Mouse (Mus musculus): ENCODE results near the gene Ephb2. TPM values are rescaled to one million over a fixed set of nuclear protein-coding genes. Genes with fewer than 3 reads are reported as not detected.

Ephb2 gene
- polyA plus RNA-seq, 1 experiment from 2014 or later = 5.8 TPM

GRCm38 (mm10) chr4:136690034-136690433 is 145.8 kb downstream of the Ephb2 start:
- no peak overlapping the region for H3K9ac ChIP-seq
- no peak for ATAC-seq (ENCODE audit: borderline replicate concordance, extremely low read depth, low FRiP score, low TSS enrichment)
- no peaks in the 10 kb centered on the region for H3K27me3 ChIP-seq
- H3K36me3 ChIP-seq = peaks cover 7% of the 10 kb centered on the region; the same call in 1 of the 2 replicates
- no peaks in the 10 kb centered on the region for H3K4me1 ChIP-seq
- WGBS = 82% methylated on average over 12 of the region's 12 CpGs
- H3K27ac ChIP-seq = no peak overlapping the region
- no peaks in the 10 kb centered on the region for H3K9me3 ChIP-seq
- H3K4me2 ChIP-seq = no peak overlapping the region
- no peak overlapping the region for H3K4me3 ChIP-seq

- Histone ChIP-seq H3K9me3 (no peaks in the 10 kb centered on the region), H3K4me3 (no peak overlapping the region), H3K4me2 (no peak overlapping the region), H3K27ac (no peak overlapping the region), H3K9ac (no peak overlapping the region), H3K4me1 (no peaks in the 10 kb centered on the region), H3K27me3 (no peaks in the 10 kb centered on the region), H3K36me3 (no peaks in the 10 kb centered on the region)
- WGBS = 59% methylated on average over 4 of the region's 4 CpGs
- ATAC-seq (ENCODE audit: borderline replicate concordance, extremely low read depth, low FRiP score, low TSS enrichment) = no peak
These were observed 147.7 kb downstream of the Ephb2 start for GRCm38 (mm10) chr4:136688113-136688512.

GRCm38 (mm10) chr4:136685431-136685869 is 150.3 kb downstream of the Ephb2 start:
- no peak overlapping the region for H3K9ac ChIP-seq
- no peaks in the 10 kb centered on the region for H3K36me3 ChIP-seq
- no peaks in the 10 kb centered on the region for H3K4me1 ChIP-seq
- no peak for ATAC-seq (ENCODE audit: borderline replicate concordance, extremely low read depth, low FRiP score, low TSS enrichment)
- 49% methylated on average over 10 of the region's 10 CpGs for WGBS
- H3K27me3 ChIP-seq = no peaks in the 10 kb centered on the region
- no peak overlapping the region for H3K4me2 ChIP-seq
- H3K9me3 ChIP-seq = no peaks in the 10 kb centered on the region
- no peak overlapping the region for H3K27ac ChIP-seq
- H3K4me3 ChIP-seq = no peak overlapping the region

GRCm38 (mm10) chr4:136684485-136684884 is 151.3 kb downstream of the Ephb2 start:
- H3K4me2 ChIP-seq = no peak overlapping the region
- H3K4me1 ChIP-seq = no peaks in the 10 kb centered on the region
- no peaks in the 10 kb centered on the region for H3K27me3 ChIP-seq
- H3K27ac ChIP-seq = no peak overlapping the region
- H3K36me3 ChIP-seq = no peaks in the 10 kb centered on the region
- ATAC-seq (ENCODE audit: borderline replicate concordance, extremely low read depth, low FRiP score, low TSS enrichment) = no peak
- H3K4me3 ChIP-seq = no peak overlapping the region
- no peak overlapping the region for H3K9ac ChIP-seq
- 68% methylated on average over 6 of the region's 6 CpGs for WGBS
- no peaks in the 10 kb centered on the region for H3K9me3 ChIP-seq

- WGBS = 79% methylated on average over 14 of the region's 14 CpGs
- no peak overlapping the region for H3K9ac ChIP-seq
- no peak for ATAC-seq (ENCODE audit: borderline replicate concordance, extremely low read depth, low FRiP score, low TSS enrichment)
- H3K4me3 ChIP-seq = no peak overlapping the region
- no peaks in the 10 kb centered on the region for H3K4me1 ChIP-seq
- no peaks in the 10 kb centered on the region for H3K27me3 ChIP-seq
- no peak overlapping the region for H3K4me2 ChIP-seq
- no peaks in the 10 kb centered on the region for H3K36me3 ChIP-seq
- no peaks in the 10 kb centered on the region for H3K9me3 ChIP-seq
- no peak overlapping the region for H3K27ac ChIP-seq
These were observed 155.1 kb downstream of the Ephb2 start for GRCm38 (mm10) chr4:136680641-136681040.

- Histone ChIP-seq H3K27ac (no peak overlapping the region), H3K4me3 (no peak overlapping the region), H3K36me3 (no peaks in the 10 kb centered on the region), H3K9ac (no peak overlapping the region), H3K27me3 (no peaks in the 10 kb centered on the region), H3K9me3 (no peaks in the 10 kb centered on the region), H3K4me1 (no peaks in the 10 kb centered on the region), H3K4me2 (no peak overlapping the region)
- no peak for ATAC-seq (ENCODE audit: borderline replicate concordance, extremely low read depth, low FRiP score, low TSS enrichment)
- WGBS = 51% methylated on average over 8 of the region's 8 CpGs
These were observed 156.6 kb downstream of the Ephb2 start for GRCm38 (mm10) chr4:136679221-136679620.

- no peak overlapping the region for H3K4me3 ChIP-seq
- H3K27me3 ChIP-seq = no peaks in the 10 kb centered on the region
- WGBS = 1% methylated on average over 3 of the region's 3 CpGs
- no peaks in the 10 kb centered on the region for H3K4me1 ChIP-seq
- H3K27ac ChIP-seq = no peak overlapping the region
- H3K36me3 ChIP-seq = no peaks in the 10 kb centered on the region
- no peak for ATAC-seq (ENCODE audit: borderline replicate concordance, extremely low read depth, low FRiP score, low TSS enrichment)
- H3K4me2 ChIP-seq = no peak overlapping the region
- H3K9ac ChIP-seq = no peak overlapping the region
- no peaks in the 10 kb centered on the region for H3K9me3 ChIP-seq
These were observed 157.3 kb downstream of the Ephb2 start for GRCm38 (mm10) chr4:136678480-136678879.

GRCm38 (mm10) chr4:136675439-136675838 is 160.3 kb downstream of the Ephb2 start:
- ATAC-seq (ENCODE audit: borderline replicate concordance, extremely low read depth, low FRiP score, low TSS enrichment) = no peak
- H3K9me3 ChIP-seq = no peaks in the 10 kb centered on the region
- 93% methylated on average over 9 of the region's 9 CpGs for WGBS
- H3K4me1 ChIP-seq = no peaks in the 10 kb centered on the region
- H3K9ac ChIP-seq = no peak overlapping the region
- H3K27ac ChIP-seq = no peak overlapping the region
- no peak overlapping the region for H3K4me3 ChIP-seq
- H3K36me3 ChIP-seq = no peaks in the 10 kb centered on the region
- H3K4me2 ChIP-seq = no peak overlapping the region
- no peaks in the 10 kb centered on the region for H3K27me3 ChIP-seq

- Histone ChIP-seq H3K4me2 (no peak overlapping the region), H3K4me1 (no peaks in the 10 kb centered on the region), H3K9me3 (no peaks in the 10 kb centered on the region), H3K4me3 (no peak overlapping the region), H3K9ac (no peak overlapping the region), H3K36me3 (no peaks in the 10 kb centered on the region), H3K27me3 (no peaks in the 10 kb centered on the region), H3K27ac (no peak overlapping the region)
- no peak for ATAC-seq (ENCODE audit: borderline replicate concordance, extremely low read depth, low FRiP score, low TSS enrichment)
- 90% methylated on average over 19 of the region's 19 CpGs for WGBS
These were observed 163.3 kb downstream of the Ephb2 start for GRCm38 (mm10) chr4:136672335-136673090.

- H3K9ac ChIP-seq = no peak overlapping the region
- no peaks in the 10 kb centered on the region for H3K27me3 ChIP-seq
- no peaks in the 10 kb centered on the region for H3K9me3 ChIP-seq
- H3K27ac ChIP-seq = no peak overlapping the region
- no peaks in the 10 kb centered on the region for H3K4me1 ChIP-seq
- ATAC-seq (ENCODE audit: borderline replicate concordance, extremely low read depth, low FRiP score, low TSS enrichment) = no peak
- 63% methylated on average over 10 of the region's 10 CpGs for WGBS
- H3K4me3 ChIP-seq = no peak overlapping the region
- H3K36me3 ChIP-seq = no peaks in the 10 kb centered on the region
- no peak overlapping the region for H3K4me2 ChIP-seq
These were observed 168.0 kb downstream of the Ephb2 start for GRCm38 (mm10) chr4:136667757-136668156.

- no peak overlapping the region for H3K4me2 ChIP-seq
- no peak overlapping the region for H3K9ac ChIP-seq
- WGBS = 61% methylated on average over 4 of the region's 4 CpGs
- no peak for ATAC-seq (ENCODE audit: borderline replicate concordance, extremely low read depth, low FRiP score, low TSS enrichment)
- no peaks in the 10 kb centered on the region for H3K27me3 ChIP-seq
- no peaks in the 10 kb centered on the region for H3K36me3 ChIP-seq
- no peak overlapping the region for H3K27ac ChIP-seq
- no peak overlapping the region for H3K4me3 ChIP-seq
- no peaks in the 10 kb centered on the region for H3K4me1 ChIP-seq
- H3K9me3 ChIP-seq = no peaks in the 10 kb centered on the region
These were observed 169.8 kb downstream of the Ephb2 start for GRCm38 (mm10) chr4:136666002-136666401.

- no peaks in the 10 kb centered on the region for H3K4me1 ChIP-seq
- H3K9me3 ChIP-seq = no peaks in the 10 kb centered on the region
- no peaks in the 10 kb centered on the region for H3K36me3 ChIP-seq
- no peak overlapping the region for H3K4me2 ChIP-seq
- 62% methylated on average over 9 of the region's 9 CpGs for WGBS
- no peak for ATAC-seq (ENCODE audit: borderline replicate concordance, extremely low read depth, low FRiP score, low TSS enrichment)
- no peak overlapping the region for H3K9ac ChIP-seq
- no peak overlapping the region for H3K4me3 ChIP-seq
- H3K27ac ChIP-seq = no peak overlapping the region
- H3K27me3 ChIP-seq = no peaks in the 10 kb centered on the region
These were observed 170.7 kb downstream of the Ephb2 start for GRCm38 (mm10) chr4:136665068-136665467.

All from lung, embryonic 15.5 days (tissue).